Comparison of ENCODE assay signal across 8 mouse cellular contexts in the genomic region with DNA sequence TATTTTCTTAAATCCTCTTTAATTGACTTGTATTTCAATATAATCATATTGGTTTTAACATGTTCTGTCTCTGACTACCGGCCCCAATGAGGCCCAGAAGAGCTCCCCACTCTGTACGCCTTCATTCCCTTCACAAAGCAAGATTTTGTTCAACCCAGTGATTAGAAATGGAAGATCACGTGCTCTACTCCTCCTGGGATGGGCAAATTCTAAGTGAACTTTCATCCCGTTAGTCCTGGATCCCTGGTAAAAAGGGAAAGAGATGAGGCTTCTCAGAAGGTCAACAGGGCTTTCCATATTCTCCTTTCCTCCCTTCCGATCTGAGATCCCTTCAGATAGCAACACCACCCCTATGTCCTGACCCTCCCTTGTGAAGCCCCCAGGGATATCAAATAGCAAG. TPM values are rescaled to one million over a fixed set of nuclear protein-coding genes. Genes with fewer than 3 reads are reported as not detected.
DNase-seq lines count a peak whose midpoint lies in the region; ATAC-seq and TF ChIP-seq lines count a peak whose summit lies in the region.

No protein-coding gene starts in this region.

- intact Hi-C loops in left cerebral cortex, adult 2 months (cut with DNase I): no loop called here
- intact Hi-C loops in left cerebral cortex, postnatal 4 days (cut with DNase I): no loop called here

- no peak for DNase-seq in left cerebral cortex, adult 2 months (ENCODE audit: extremely low spot score in 1 of 2, low spot score in 2 of 2)
- no peak for DNase-seq in left cerebral cortex, postnatal 4 days
- peak; percentile 60 for DNase-seq in embryonic facial prominence, embryonic 11.5 days (ENCODE audit: low spot score)
- DNase-seq in intestine, embryonic 14.5 days (ENCODE audit: low spot score): no peak
- DNase-seq in ovary, postnatal 36 days (ENCODE audit: low spot score): no peak
- DNase-seq in layer of hippocampus, adult 9-10 months (ENCODE audit: low spot score): no peak
- DNase-seq in left cerebral cortex, adult 9 months (ENCODE audit: low spot score in 2 of 2): no peak

- no peak for ATAC-seq in embryonic facial prominence, embryonic 11.5 days (replicated peaks; ENCODE audit: insufficient number of reproducible peaks, low FRiP score, low TSS enrichment, low read depth)
- no peak for ATAC-seq in intestine, embryonic 14.5 days (replicated peaks; ENCODE audit: low FRiP score, low TSS enrichment, low read depth)
- no peak for ATAC-seq in neural tube, embryonic 12.5 days (ENCODE audit: low FRiP score, low read depth)

- H3K4me2 ChIP-seq in embryonic facial prominence, embryonic 11.5 days (ENCODE audit: low read depth, low read length): peak overlapping the region; percentile 24; the same call in 1 of the 2 replicates
- H3K4me2 ChIP-seq in intestine, embryonic 14.5 days (ENCODE audit: low read length): peak overlapping the region; percentile 54
- H3K4me2 ChIP-seq in neural tube, embryonic 12.5 days (replicated peaks): peak overlapping the region; percentile 40

- no peak for TF ChIP-seq CTCF in left cerebral cortex, adult 2 months (IDR thresholded peaks at IDR 0.05)

- no peaks in the 10 kb centered on the region for H3K36me3 ChIP-seq in embryonic facial prominence, embryonic 11.5 days (replicated peaks; ENCODE audit: control insufficient read depth, insufficient read depth, low read depth, low read length)
- no peaks in the 10 kb centered on the region for H3K36me3 ChIP-seq in intestine, embryonic 14.5 days (ENCODE audit: control insufficient read depth, insufficient read depth, low read length)
- H3K36me3 ChIP-seq in neural tube, embryonic 12.5 days: no peaks in the 10 kb centered on the region

- peak overlapping the region; percentile 86 for H3K27ac ChIP-seq in left cerebral cortex, adult 2 months
- peak overlapping the region; percentile 89 for H3K27ac ChIP-seq in embryonic facial prominence, embryonic 11.5 days (replicated peaks; ENCODE audit: low read depth, low read length)
- peak overlapping the region; percentile 95 for H3K27ac ChIP-seq in intestine, embryonic 14.5 days (ENCODE audit: low read depth)
- peak overlapping the region; percentile 18; the same call in 1 of the 2 replicates for H3K27ac ChIP-seq in neural tube, embryonic 12.5 days

- H3K9me3 ChIP-seq in embryonic facial prominence, embryonic 11.5 days (replicated peaks; ENCODE audit: control insufficient read depth, low read length): no peaks in the 10 kb centered on the region
- no peaks in the 10 kb centered on the region for H3K9me3 ChIP-seq in intestine, embryonic 14.5 days (ENCODE audit: control insufficient read depth, low read length)
- H3K9me3 ChIP-seq in neural tube, embryonic 12.5 days: no peaks in the 10 kb centered on the region

- H3K4me3 ChIP-seq in left cerebral cortex, adult 2 months: no peak overlapping the region
- no peak overlapping the region for H3K4me3 ChIP-seq in embryonic facial prominence, embryonic 11.5 days (ENCODE audit: low read depth, low read length)
- no peak overlapping the region for H3K4me3 ChIP-seq in intestine, embryonic 14.5 days (ENCODE audit: low read depth, low read length)
- H3K4me3 ChIP-seq in neural tube, embryonic 12.5 days: no peak overlapping the region

- WGBS in embryonic facial prominence, embryonic 11.5 days: 15% methylated on average over 5 of the region's 5 CpGs
- 31% methylated on average over 5 of the region's 5 CpGs for WGBS in intestine, embryonic 14.5 days
- 28% methylated on average over 5 of the region's 5 CpGs for WGBS in neural tube, embryonic 12.5 days

- H3K4me1 ChIP-seq in embryonic facial prominence, embryonic 11.5 days (ENCODE audit: control insufficient read depth, insufficient read depth, low read length): peaks cover 13% of the 10 kb centered on the region
- peaks cover 36% of the 10 kb centered on the region for H3K4me1 ChIP-seq in intestine, embryonic 14.5 days (replicated peaks; ENCODE audit: control insufficient read depth, insufficient read depth, low read length)
- H3K4me1 ChIP-seq in neural tube, embryonic 12.5 days: peaks cover 14% of the 10 kb centered on the region; the same call in 1 of the 2 replicates

- H3K27me3 ChIP-seq in embryonic facial prominence, embryonic 11.5 days (ENCODE audit: control insufficient read depth, insufficient read depth, low read length): no peaks in the 10 kb centered on the region
- H3K27me3 ChIP-seq in intestine, embryonic 14.5 days (replicated peaks; ENCODE audit: control insufficient read depth, insufficient read depth, low read length): no peaks in the 10 kb centered on the region
- H3K27me3 ChIP-seq in neural tube, embryonic 12.5 days (replicated peaks): no peaks in the 10 kb centered on the region

- H3K9ac ChIP-seq in embryonic facial prominence, embryonic 11.5 days (replicated peaks; ENCODE audit: low read length): no peak overlapping the region; the same call in 1 of the 2 replicates
- H3K9ac ChIP-seq in intestine, embryonic 14.5 days (ENCODE audit: low read length): no peak overlapping the region
- 0 out of 2 replicates have a peak overlapping the region, but pooled peaks have one; percentile 18 for H3K9ac ChIP-seq in neural tube, embryonic 12.5 days

RNA-seq across cellular contexts. Expression of a gene that starts 4.3 kb away (rescaled TPM):
- total RNA-seq in left cerebral cortex, adult 2 months (2021): 10 to 100 TPM; 56.9 to 62.1 TPM
- 10 to 100 TPM; 34.3 to 36.6 TPM for total RNA-seq in left cerebral cortex, postnatal 4 days (2021)
- polyA plus RNA-seq in embryonic facial prominence, embryonic 11.5 days (2014; fragmentation: Nextera tagmentation; extraction: Ambion mirVana): 11.6 and 12.4 TPM in 2 replicates
- polyA plus RNA-seq in intestine, embryonic 14.5 days (2014; fragmentation: Nextera tagmentation; extraction: Ambion mirVana): 20.2 and 21.8 TPM in 2 replicates
- polyA plus RNA-seq in neural tube, embryonic 12.5 days (2016; fragmentation: Nextera tagmentation; extraction: Ambion mirVana): 14.1 and 14.3 TPM in 2 replicates

RNA-seq across cellular contexts. Expression of a gene that starts 15.3 kb away (rescaled TPM):
- total RNA-seq in left cerebral cortex, adult 2 months (2021): 10 to 100 TPM; 35.7 to 40.8 TPM
- total RNA-seq in left cerebral cortex, postnatal 4 days (2021): 10 to 100 TPM; 56.2 to 64.0 TPM
- 64.8 and 69.3 TPM in 2 replicates for polyA plus RNA-seq in embryonic facial prominence, embryonic 11.5 days (2014; fragmentation: Nextera tagmentation; extraction: Ambion mirVana)
- 113 and 122 TPM in 2 replicates for polyA plus RNA-seq in intestine, embryonic 14.5 days (2014; fragmentation: Nextera tagmentation; extraction: Ambion mirVana)
- polyA plus RNA-seq in neural tube, embryonic 12.5 days (2016; fragmentation: Nextera tagmentation; extraction: Ambion mirVana): 73.4 and 79.4 TPM in 2 replicates

RNA-seq across cellular contexts. Expression of a gene that starts 23.0 kb away (rescaled TPM):
- total RNA-seq in left cerebral cortex, adult 2 months (2021): 10 to 100 TPM; 59.3 to 61.0 TPM
- total RNA-seq in left cerebral cortex, postnatal 4 days (2021): 10 to 100 TPM; 76.2 to 77.1 TPM
- polyA plus RNA-seq in embryonic facial prominence, embryonic 11.5 days (2014; fragmentation: Nextera tagmentation; extraction: Ambion mirVana): 114 and 117 TPM in 2 replicates
- polyA plus RNA-seq in intestine, embryonic 14.5 days (2014; fragmentation: Nextera tagmentation; extraction: Ambion mirVana): 143 and 150 TPM in 2 replicates
- polyA plus RNA-seq in neural tube, embryonic 12.5 days (2016; fragmentation: Nextera tagmentation; extraction: Ambion mirVana): 101 and 103 TPM in 2 replicates

RNA-seq across cellular contexts. Expression of a gene that starts 29.8 kb away (rescaled TPM):
- 1 to 10 TPM; 4.5 to 8.0 TPM for total RNA-seq in left cerebral cortex, adult 2 months (2021)
- total RNA-seq in left cerebral cortex, postnatal 4 days (2021): 1 to 10 TPM; 5.4 to 6.2 TPM
- 2.4 and 3.5 TPM in 2 replicates for polyA plus RNA-seq in embryonic facial prominence, embryonic 11.5 days (2014; fragmentation: Nextera tagmentation; extraction: Ambion mirVana)
- polyA plus RNA-seq in intestine, embryonic 14.5 days (2014; fragmentation: Nextera tagmentation; extraction: Ambion mirVana): 12.6 and 14.4 TPM in 2 replicates
- 6.2 and 7.5 TPM in 2 replicates for polyA plus RNA-seq in neural tube, embryonic 12.5 days (2016; fragmentation: Nextera tagmentation; extraction: Ambion mirVana)

RNA-seq across cellular contexts. Expression of a gene that starts 48.3 kb away (rescaled TPM):
- under 1 TPM; 0.44 to 0.81 TPM for total RNA-seq in left cerebral cortex, adult 2 months (2021)
- total RNA-seq in left cerebral cortex, postnatal 4 days (2021): under 1 TPM; 0.30 to 0.68 TPM
- polyA plus RNA-seq in embryonic facial prominence, embryonic 11.5 days (2014; fragmentation: Nextera tagmentation; extraction: Ambion mirVana): 1.6 and 1.8 TPM in 2 replicates
- polyA plus RNA-seq in intestine, embryonic 14.5 days (2014; fragmentation: Nextera tagmentation; extraction: Ambion mirVana): 1.1 TPM in 2 replicates
- 1.1 and 1.3 TPM in 2 replicates for polyA plus RNA-seq in neural tube, embryonic 12.5 days (2016; fragmentation: Nextera tagmentation; extraction: Ambion mirVana)

Comparison
In these comparisons a context has a peak if more than half of its experiments do, and no peak if none do; other contexts are left out.
1. H3K27ac ChIP-seq: peak in every context shown above with its lines; median percentile 95 in intestine, embryonic 14.5 days; 89 in embryonic facial prominence, embryonic 11.5 days; 86 in left cerebral cortex, adult 2 months; 18 in neural tube, embryonic 12.5 days.